Mouse (Mus musculus) embryo, embryonic 10.5 days (tissue): ENCODE data around the gene Ctdspl2.

Experiments
- DNase-seq: peaks from one replicate; pipeline ENCODE4 v3.0.0-alpha.2; 2015; ENCODE audit warnings: low spot score

Ctdspl2 gene

GRCm38 (mm10) chr2:122059365-122060115, 103.7 kb downstream of the Ctdspl2 start:
- no peak for DNase-seq
